Mouse (Mus musculus) kidney, postnatal 0 days (tissue): ENCODE data around the gene Il17ra. TPM values are rescaled to one million over a fixed set of nuclear protein-coding genes. Genes with fewer than 3 reads are reported as not detected.

Experiments used
- ATAC-seq: fragments of 200-750 bp; cut with Nextera tagmentation; replicated peaks from 2 replicates; pipeline ENCODE4 v1.8.0; 2017; ENCODE audit warnings: low read depth, moderate number of reproducible peaks, moderate TSS enrichment, moderate library complexity; ENCODE audit not compliant: low FRiP score
- DNase-seq: peaks from one replicate; pipeline ENCODE4 v3.0.0-alpha.2; 2016; ENCODE audit warnings: low spot score
- H3K27ac ChIP-seq: fragments of 300-500 bp; sonication (generic); 2 replicates; pipeline ENCODE4 v1.5.1; 2014; ENCODE audit warnings: mild to moderate bottlenecking
- H3K27me3 ChIP-seq: fragments of 300-500 bp; sonication (generic); 2 replicates; pipeline ENCODE4 v1.6.1; 2014; ENCODE audit warnings: low read length, mixed read lengths; ENCODE audit not compliant: insufficient read depth
- H3K36me3 ChIP-seq: fragments of 300-500 bp; sonication (generic); 2 replicates; pipeline ENCODE4 v1.6.1; 2014; ENCODE audit warnings: low read length, mixed read lengths; ENCODE audit not compliant: insufficient read depth
- H3K4me1 ChIP-seq: fragments of 300-500 bp; sonication (generic); replicated peaks from 2 replicates; pipeline ENCODE4 v1.6.1; 2014; ENCODE audit warnings: antibody characterized with exemption, low read length, mixed read lengths; ENCODE audit not compliant: insufficient read depth
- H3K4me2 ChIP-seq: fragments of 300-500 bp; sonication (generic); 2 replicates; pipeline ENCODE4 v1.6.1; 2014; ENCODE audit warnings: mild to moderate bottlenecking, low read length, moderate library complexity, mixed read lengths
- H3K4me3 ChIP-seq: fragments of 300-500 bp; sonication (generic); replicated peaks from 2 replicates; pipeline ENCODE4 v1.5.1; 2014; ENCODE audit warnings: low read depth, low read length
- H3K9ac ChIP-seq: fragments of 300-500 bp; sonication (generic); 2 replicates; pipeline ENCODE4 v1.6.1; 2014; ENCODE audit warnings: low read depth, low read length
- H3K9me3 ChIP-seq: fragments of 300-500 bp; sonication (generic); replicated peaks from 2 replicates; pipeline ENCODE4 v1.6.1; 2016; ENCODE audit warnings: low read length, inconsistent platforms, mixed read lengths
- CTCF ChIP-seq: IDR thresholded peaks from 2 replicates; pipeline ENCODE4 v1.5.1; 2016; ENCODE audit warnings: antibody characterized with exemption, low read depth, mild to moderate bottlenecking, moderate library complexity
- WGBS: fragments of 180-500 bp; shearing (Covaris S2); extraction: QIAGEN DNeasy Blood & Tissue Kit; methylation state at CpG from one replicate; pipeline ENCODE4 v1.1.7; 2014; 5-methylcytosine and 5-hydroxymethylcytosine counted together
- polyA plus RNA-seq: library from polyadenylated mRNA; unstranded; fragments of >200 nt; fragmentation: Nextera tagmentation; extraction: Ambion mirVana; gene quantifications from 2 replicates; pipeline ENCODE4 v1.2.1, GENCODE M21; 2015

The Il17ra gene
- polyA plus RNA-seq, 1 experiment from 2014 or later, result 3.8 TPM

DNA sequence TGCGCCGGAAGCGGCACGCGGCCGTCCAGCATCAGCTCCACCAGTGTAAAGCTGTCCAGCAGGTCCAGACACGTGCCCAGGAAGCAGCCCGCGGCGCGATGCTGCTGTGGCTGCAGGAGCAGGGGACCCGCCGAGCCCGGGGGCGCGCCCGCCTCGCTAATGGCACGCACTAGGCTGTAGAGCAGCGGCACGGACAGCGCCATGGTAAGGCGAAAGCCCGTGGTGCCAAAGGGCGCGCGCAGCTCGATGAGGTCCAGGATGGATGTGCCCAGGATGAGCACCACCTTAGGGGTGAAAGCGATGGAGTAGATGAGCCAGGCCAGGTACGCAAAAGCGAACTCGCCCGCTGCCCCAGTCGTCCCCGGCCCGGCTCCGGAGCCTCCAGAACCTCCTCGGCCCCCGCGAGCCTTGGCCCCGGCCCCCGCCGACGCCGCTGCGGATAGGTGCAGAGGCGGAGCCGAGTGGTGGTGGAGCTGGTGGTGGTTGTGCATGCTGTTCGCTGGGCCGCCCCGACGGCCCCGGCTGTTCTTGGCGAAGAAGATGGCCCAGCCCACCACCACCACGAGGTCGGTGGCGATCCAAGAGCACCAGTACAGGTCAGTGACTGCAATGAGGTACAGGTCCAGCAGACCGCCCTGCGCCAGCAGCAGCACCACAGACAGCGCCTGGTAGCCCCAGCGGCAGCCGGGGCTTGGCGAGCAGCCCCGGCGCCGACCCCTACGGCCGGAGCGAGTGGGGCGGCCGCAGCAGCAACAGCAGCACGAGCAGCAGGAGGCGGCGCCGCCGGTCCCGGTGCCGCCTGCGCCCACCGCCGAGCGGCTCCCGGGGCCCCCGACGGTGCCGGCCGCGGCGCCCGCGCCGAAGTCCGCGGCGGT is 29.7 kb downstream of the Il17ra start:
- no peak overlapping the region for H3K27ac ChIP-seq
- peak overlapping the region; percentile 50; the same call in 1 of the 2 replicates for H3K9ac ChIP-seq
- no peaks in the 10 kb centered on the region for H3K9me3 ChIP-seq
- H3K4me3 ChIP-seq, result peak overlapping the region; percentile 67
- ATAC-seq (peak; percentile 25), DNase-seq (peak; percentile 51)
- peaks cover 19% of the 10 kb centered on the region for H3K27me3 ChIP-seq
- TF ChIP-seq CTCF, result no peak
- WGBS, result under 1% methylated on average over 92 of the region's 95 CpGs
- H3K4me1 ChIP-seq, result peaks cover 21% of the 10 kb centered on the region; the same call in 1 of the 2 replicates
- peak overlapping the region; percentile 99 for H3K4me2 ChIP-seq
- no peaks in the 10 kb centered on the region for H3K36me3 ChIP-seq

DNA sequence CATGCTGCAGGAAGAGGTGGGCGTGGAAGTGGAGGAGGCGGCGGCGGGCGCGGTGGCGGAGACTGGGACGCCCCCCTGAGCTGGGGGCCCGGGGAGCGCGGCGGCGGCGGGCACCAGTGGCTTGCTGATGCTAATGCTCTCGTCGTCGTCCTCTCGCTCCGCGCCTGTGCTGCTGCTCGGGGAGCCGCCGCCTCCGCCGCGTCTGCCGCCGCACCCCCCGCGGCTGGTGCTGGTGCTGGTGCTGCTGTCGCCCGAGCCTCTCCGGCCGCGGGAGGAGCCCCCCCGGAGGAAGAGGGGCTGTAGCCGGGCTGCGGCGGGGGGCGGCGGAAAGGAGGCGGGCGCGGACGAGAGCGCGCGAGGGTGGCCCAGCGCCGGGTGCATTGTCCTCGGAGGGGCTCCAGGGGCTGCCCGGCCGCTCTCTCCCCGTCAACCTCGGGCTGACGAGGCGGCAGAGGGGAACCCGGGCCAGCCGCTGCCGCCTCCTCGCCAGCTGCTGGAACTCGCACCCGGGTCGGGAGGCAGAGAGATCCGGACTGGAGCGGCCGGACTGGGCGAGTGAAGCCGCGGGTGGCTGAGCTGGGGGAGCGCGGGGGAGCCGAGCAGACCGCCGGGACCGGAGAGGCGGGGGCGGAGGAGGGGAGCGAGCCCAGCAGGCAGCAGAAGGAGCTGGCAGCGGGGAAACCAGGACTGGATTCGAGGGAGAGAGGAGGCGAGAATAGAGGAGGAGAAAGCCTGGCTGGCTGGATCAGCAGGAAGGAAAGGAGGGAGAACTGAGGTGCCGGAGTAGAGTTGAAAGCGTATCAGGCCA is 30.5 kb downstream of the Il17ra start, which contains the start of gene Tmem121b:
Tmem121b (minus strand) TSS at position 434 of the 808 bp plus-strand sequence.
- Histone ChIP-seq H3K4me1 (peaks cover 21% of the 10 kb centered on the region; the same call in 1 of the 2 replicates), H3K4me2 (peak within 1 kb of the TSS; percentile 99), H3K27me3 (peaks cover 19% of the 10 kb centered on the region), H3K4me3 (peak within 1 kb of the TSS; percentile 67), H3K9me3 (no peaks in the 10 kb centered on the region), H3K9ac (peak within 1 kb of the TSS; percentile 50), H3K27ac (no peak within 1 kb of the TSS), H3K36me3 (no peaks in the 10 kb centered on the region)
- TF ChIP-seq CTCF, result no peak
- DNase-seq, result peak; percentile 92
- ATAC-seq, result peak; percentile 65
- 1% methylated on average over 51 of the region's 84 CpGs for WGBS

DNA sequence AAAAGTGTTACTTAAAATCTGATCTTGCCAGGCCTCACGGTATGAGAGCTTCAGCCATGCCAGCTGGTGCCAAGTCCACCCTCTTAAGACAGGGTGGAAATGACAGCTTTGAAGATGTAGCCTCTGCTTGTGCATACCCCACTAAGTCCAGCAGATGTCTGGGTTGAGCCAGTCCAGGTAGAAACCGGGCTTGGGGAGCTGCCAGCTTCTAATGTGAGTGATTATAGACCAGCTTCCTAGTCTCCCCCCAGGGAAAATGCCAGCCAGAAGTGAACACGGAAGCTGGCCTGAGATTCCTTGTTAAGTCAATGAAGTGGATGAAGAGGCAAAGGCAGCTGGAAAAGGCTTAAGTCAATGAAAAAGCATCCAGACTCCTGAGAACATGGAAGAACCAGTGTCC is 33.5 kb downstream of the Il17ra start:
- Histone ChIP-seq H3K4me1 (peaks cover 21% of the 10 kb centered on the region; the same call in 1 of the 2 replicates), H3K9me3 (no peaks in the 10 kb centered on the region; the same call in 1 of the 2 replicates), H3K9ac (no peak overlapping the region), H3K36me3 (no peaks in the 10 kb centered on the region), H3K4me2 (no peak overlapping the region), H3K27me3 (peaks cover 19% of the 10 kb centered on the region), H3K4me3 (no peak overlapping the region), H3K27ac (no peak overlapping the region)
- 53% methylated on average over 3 of the region's 3 CpGs for WGBS
- TF ChIP-seq CTCF, result no peak
- ATAC-seq (no peak), DNase-seq (no peak)

DNA sequence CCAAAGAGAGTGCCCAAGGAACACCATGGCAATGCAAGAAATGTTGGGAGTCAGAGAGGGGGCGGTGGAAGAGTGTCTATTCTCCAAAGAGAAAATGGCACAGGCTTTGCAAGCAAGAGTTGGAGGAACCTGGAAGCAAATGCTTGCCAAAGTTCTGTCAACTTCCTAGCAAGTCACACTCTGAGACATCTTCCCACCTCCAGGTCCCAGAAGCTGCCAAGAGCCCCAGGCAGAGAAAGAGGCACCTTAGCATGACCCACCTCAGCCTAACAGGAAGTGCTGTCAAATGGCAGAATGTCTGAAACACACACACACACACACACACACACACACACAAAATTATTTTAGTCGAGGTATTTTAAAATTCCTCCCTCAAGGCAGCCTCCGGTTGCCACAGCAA is 41.0 kb downstream of the Il17ra start:
- H3K36me3 ChIP-seq, result no peaks in the 10 kb centered on the region
- no peak overlapping the region for H3K9ac ChIP-seq
- H3K27ac ChIP-seq, result no peak overlapping the region
- no peak overlapping the region for H3K4me2 ChIP-seq
- DNase-seq, result no peak
- no peak overlapping the region for H3K4me3 ChIP-seq
- no peaks in the 10 kb centered on the region for H3K4me1 ChIP-seq
- TF ChIP-seq CTCF, result no peak
- no peak for ATAC-seq
- no peaks in the 10 kb centered on the region; the same call in 1 of the 2 replicates for H3K9me3 ChIP-seq
- 81% methylated on average over 3 of the region's 3 CpGs for WGBS
- no peaks in the 10 kb centered on the region for H3K27me3 ChIP-seq

DNA sequence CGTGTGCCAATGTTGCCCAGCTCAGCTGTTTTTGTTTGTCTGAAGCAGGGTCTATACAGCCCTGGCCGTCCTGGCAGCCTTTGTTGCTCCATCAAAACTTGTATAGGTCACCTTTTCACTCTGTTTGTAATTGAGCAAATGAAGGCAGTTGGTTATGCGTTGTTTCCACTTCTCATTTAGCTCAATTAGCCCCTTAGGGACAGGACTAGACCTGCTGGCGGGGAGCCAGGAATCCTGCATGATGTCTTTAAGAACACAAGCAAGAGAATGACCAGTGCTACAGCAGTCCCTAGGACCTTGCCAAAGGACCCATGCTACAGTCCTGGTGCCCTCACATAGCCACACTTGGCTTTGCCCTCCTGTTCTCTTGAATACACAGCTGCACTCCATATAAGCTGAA is 42.5 kb downstream of the Il17ra start:
- H3K4me2 ChIP-seq, result no peak overlapping the region
- WGBS, result 65% methylated on average over 4 of the region's 4 CpGs
- TF ChIP-seq CTCF, result no peak
- H3K4me3 ChIP-seq, result no peak overlapping the region
- DNase-seq (no peak), ATAC-seq (no peak)
- H3K9me3 ChIP-seq, result no peaks in the 10 kb centered on the region
- H3K27ac ChIP-seq, result no peak overlapping the region
- H3K36me3 ChIP-seq, result no peaks in the 10 kb centered on the region
- H3K4me1 ChIP-seq, result no peaks in the 10 kb centered on the region
- no peaks in the 10 kb centered on the region for H3K27me3 ChIP-seq
- no peak overlapping the region for H3K9ac ChIP-seq

DNA sequence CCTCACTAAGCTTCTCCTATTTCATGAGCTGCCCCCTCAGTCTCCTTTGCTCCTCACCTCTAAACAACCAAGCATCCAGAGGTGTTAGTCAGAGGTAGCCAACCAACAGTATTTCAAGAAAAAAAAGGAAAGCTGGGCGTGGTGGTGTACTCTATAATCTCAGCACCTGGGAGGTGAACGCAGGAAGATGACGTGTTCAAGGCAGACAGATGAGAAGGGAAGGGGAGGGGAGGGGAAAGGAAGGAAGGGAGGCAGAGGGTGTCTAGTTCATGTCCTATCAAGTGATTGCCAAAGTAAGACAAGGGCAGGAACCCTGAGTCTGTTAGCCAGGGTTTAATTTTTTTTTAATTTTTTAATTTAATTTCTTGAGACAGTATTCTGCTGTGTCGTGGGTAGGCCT is 45.6 kb downstream of the Il17ra start:
- no peak for ATAC-seq
- no peaks in the 10 kb centered on the region for H3K27me3 ChIP-seq
- no peak for DNase-seq
- H3K4me1 ChIP-seq, result no peaks in the 10 kb centered on the region
- no peak for TF ChIP-seq CTCF
- H3K27ac ChIP-seq, result no peak overlapping the region
- H3K4me3 ChIP-seq, result no peak overlapping the region
- no peaks in the 10 kb centered on the region for H3K9me3 ChIP-seq
- H3K36me3 ChIP-seq, result peaks cover 5% of the 10 kb centered on the region; the same call in 1 of the 2 replicates
- no peak overlapping the region for H3K4me2 ChIP-seq
- 71% methylated on average over 4 of the region's 4 CpGs for WGBS
- no peak overlapping the region for H3K9ac ChIP-seq
